Mouse (Mus musculus): ENCODE results near the gene Phf21a. TPM values are rescaled to one million over a fixed set of nuclear protein-coding genes. Genes with fewer than 3 reads are reported as not detected.

Phf21a gene
- polyA plus RNA-seq, 1 experiment = 0.10 TPM

- H3K4me1 ChIP-seq (ENCODE audit: control insufficient read depth) = no peaks in the 10 kb centered on the region
- no peaks in the 10 kb centered on the region for H3K27me3 ChIP-seq (ENCODE audit: control insufficient read depth)
- no peaks in the 10 kb centered on the region for H3K9me3 ChIP-seq (ENCODE audit: control insufficient read depth, low read length)
- H3K36me3 ChIP-seq (ENCODE audit: control insufficient read depth) = no peaks in the 10 kb centered on the region
- no peak overlapping the region for H3K4me3 ChIP-seq (replicated peaks)
- no peak for TF ChIP-seq TAL1 (IDR thresholded peaks at IDR 0.05; ENCODE audit: low read length)
- TF ChIP-seq GATA1 (IDR thresholded peaks at IDR 0.05; ENCODE audit: low read length) = no peak
Observed at GRCm38 (mm10) chr2:92277787-92278186, 184.9 kb downstream of the Phf21a start.

- H3K4me1 ChIP-seq (ENCODE audit: control insufficient read depth) = no peaks in the 10 kb centered on the region
- no peaks in the 10 kb centered on the region for H3K36me3 ChIP-seq (ENCODE audit: control insufficient read depth)
- H3K9me3 ChIP-seq (ENCODE audit: control insufficient read depth, low read length) = no peaks in the 10 kb centered on the region
- H3K27me3 ChIP-seq (ENCODE audit: control insufficient read depth) = no peaks in the 10 kb centered on the region
- TF ChIP-seq TAL1 (IDR thresholded peaks at IDR 0.05; ENCODE audit: low read length) (no peak), GATA1 (IDR thresholded peaks at IDR 0.05; ENCODE audit: low read length) (no peak)
- H3K4me3 ChIP-seq (replicated peaks) = no peak overlapping the region
Observed at GRCm38 (mm10) chr2:92278663-92279062, 185.7 kb downstream of the Phf21a start.

- Histone ChIP-seq H3K27me3 (ENCODE audit: control insufficient read depth) (no peaks in the 10 kb centered on the region), H3K4me1 (ENCODE audit: control insufficient read depth) (no peaks in the 10 kb centered on the region), H3K9me3 (ENCODE audit: control insufficient read depth, low read length) (no peaks in the 10 kb centered on the region), H3K4me3 (replicated peaks) (no peak overlapping the region), H3K36me3 (ENCODE audit: control insufficient read depth) (no peaks in the 10 kb centered on the region)
- TF ChIP-seq GATA1 (IDR thresholded peaks at IDR 0.05; ENCODE audit: low read length) (no peak), TAL1 (IDR thresholded peaks at IDR 0.05; ENCODE audit: low read length) (no peak)
Observed at GRCm38 (mm10) chr2:92279398-92279797, 186.5 kb downstream of the Phf21a start.

DNA sequence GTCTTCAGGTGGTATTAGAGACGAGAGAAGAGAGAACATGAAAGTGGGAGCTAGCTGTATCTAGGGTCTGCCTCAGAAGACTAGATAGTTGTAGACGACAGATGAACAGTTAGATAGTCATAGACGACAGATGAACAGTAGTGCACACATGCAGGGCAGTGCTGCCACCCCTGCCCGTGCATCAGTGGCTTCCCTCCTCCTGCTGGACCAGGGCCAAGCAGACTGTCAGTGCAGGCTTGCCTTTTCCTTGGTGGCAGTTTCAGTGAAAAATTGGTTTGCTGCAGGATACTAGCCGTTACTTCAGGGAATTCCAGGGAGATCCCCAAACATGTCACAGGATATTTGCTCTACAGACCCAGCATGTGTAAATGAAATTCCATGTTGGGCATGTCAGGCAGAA is 192.7 kb downstream of the Phf21a start:
- Histone ChIP-seq H3K4me1 (ENCODE audit: control insufficient read depth) (no peaks in the 10 kb centered on the region), H3K9me3 (ENCODE audit: control insufficient read depth, low read length) (no peaks in the 10 kb centered on the region), H3K27me3 (ENCODE audit: control insufficient read depth) (no peaks in the 10 kb centered on the region), H3K36me3 (ENCODE audit: control insufficient read depth) (no peaks in the 10 kb centered on the region), H3K4me3 (replicated peaks) (no peak overlapping the region)
- TF ChIP-seq TAL1 (IDR thresholded peaks at IDR 0.05; ENCODE audit: low read length) (no peak), GATA1 (IDR thresholded peaks at IDR 0.05; ENCODE audit: low read length) (no peak)

GRCm38 (mm10) chr2:92289335-92289734 is 196.4 kb downstream of the Phf21a start:
- Histone ChIP-seq H3K4me1 (ENCODE audit: control insufficient read depth) (no peaks in the 10 kb centered on the region), H3K36me3 (ENCODE audit: control insufficient read depth) (no peaks in the 10 kb centered on the region), H3K9me3 (ENCODE audit: control insufficient read depth, low read length) (no peaks in the 10 kb centered on the region), H3K4me3 (replicated peaks) (no peak overlapping the region), H3K27me3 (ENCODE audit: control insufficient read depth) (no peaks in the 10 kb centered on the region)
- TF ChIP-seq TAL1 (IDR thresholded peaks at IDR 0.05; ENCODE audit: low read length) = no peak
- TF ChIP-seq GATA1 (IDR thresholded peaks at IDR 0.05; ENCODE audit: low read length) = no peak

- Histone ChIP-seq H3K4me1 (ENCODE audit: control insufficient read depth) (no peaks in the 10 kb centered on the region), H3K27me3 (ENCODE audit: control insufficient read depth) (no peaks in the 10 kb centered on the region), H3K36me3 (ENCODE audit: control insufficient read depth) (no peaks in the 10 kb centered on the region), H3K9me3 (ENCODE audit: control insufficient read depth, low read length) (no peaks in the 10 kb centered on the region), H3K4me3 (replicated peaks) (no peak overlapping the region)
- no peak for TF ChIP-seq GATA1 (IDR thresholded peaks at IDR 0.05; ENCODE audit: low read length)
- no peak for TF ChIP-seq TAL1 (IDR thresholded peaks at IDR 0.05; ENCODE audit: low read length)
Observed at GRCm38 (mm10) chr2:92291526-92291925, 198.6 kb downstream of the Phf21a start.

- Histone ChIP-seq H3K9me3 (ENCODE audit: control insufficient read depth, low read length) (no peaks in the 10 kb centered on the region), H3K36me3 (ENCODE audit: control insufficient read depth) (no peaks in the 10 kb centered on the region), H3K27me3 (ENCODE audit: control insufficient read depth) (no peaks in the 10 kb centered on the region), H3K4me1 (ENCODE audit: control insufficient read depth) (no peaks in the 10 kb centered on the region), H3K4me3 (replicated peaks) (no peak overlapping the region)
- TF ChIP-seq TAL1 (IDR thresholded peaks at IDR 0.05; ENCODE audit: low read length) = no peak
- TF ChIP-seq GATA1 (IDR thresholded peaks at IDR 0.05; ENCODE audit: low read length) = no peak
Observed at GRCm38 (mm10) chr2:92296402-92296801, 203.5 kb downstream of the Phf21a start.

GRCm38 (mm10) chr2:92299896-92300295 is 207.0 kb downstream of the Phf21a start:
- no peaks in the 10 kb centered on the region for H3K4me1 ChIP-seq (ENCODE audit: control insufficient read depth)
- no peak overlapping the region for H3K4me3 ChIP-seq (replicated peaks)
- H3K9me3 ChIP-seq (ENCODE audit: control insufficient read depth, low read length) = no peaks in the 10 kb centered on the region
- no peaks in the 10 kb centered on the region for H3K27me3 ChIP-seq (ENCODE audit: control insufficient read depth)
- H3K36me3 ChIP-seq (ENCODE audit: control insufficient read depth) = no peaks in the 10 kb centered on the region
- TF ChIP-seq GATA1 (IDR thresholded peaks at IDR 0.05; ENCODE audit: low read length) (no peak), TAL1 (IDR thresholded peaks at IDR 0.05; ENCODE audit: low read length) (no peak)

GRCm38 (mm10) chr2:92301849-92302607 is 209.1 kb downstream of the Phf21a start:
- Histone ChIP-seq H3K27me3 (ENCODE audit: control insufficient read depth) (no peaks in the 10 kb centered on the region), H3K36me3 (ENCODE audit: control insufficient read depth) (no peaks in the 10 kb centered on the region), H3K4me1 (ENCODE audit: control insufficient read depth) (no peaks in the 10 kb centered on the region), H3K9me3 (ENCODE audit: control insufficient read depth, low read length) (no peaks in the 10 kb centered on the region), H3K4me3 (replicated peaks) (no peak overlapping the region)
- TF ChIP-seq TAL1 (IDR thresholded peaks at IDR 0.05; ENCODE audit: low read length) = no peak
- TF ChIP-seq GATA1 (IDR thresholded peaks at IDR 0.05; ENCODE audit: low read length) = no peak
